Mouse (Mus musculus) liver, adult 2 months (tissue): ENCODE data around the gene Amh. TPM values are rescaled to one million over a fixed set of nuclear protein-coding genes. Genes with fewer than 3 reads are reported as not detected.

Experiments
- DNase-seq: peaks from one replicate; pipeline ENCODE4 v3.0.0-alpha.2; 2011; ENCODE audit warnings: low read depth, low spot score; ENCODE audit errors: extremely low read depth
- H3K27ac ChIP-seq: fragments of 200-500 bp; replicated peaks from 2 replicates; pipeline ENCODE4 v1.5.1; 2012; ENCODE audit warnings: low read depth, mild to moderate bottlenecking, control low read depth, inconsistent platforms, low read length; ENCODE audit not compliant: insufficient read depth
- H3K27me3 ChIP-seq: fragments of 200-500 bp; 2 replicates; pipeline ENCODE4 v1.6.1; 2012; ENCODE audit warnings: mild to moderate bottlenecking, moderate library complexity, low read length, inconsistent platforms; ENCODE audit not compliant: control insufficient read depth, insufficient read depth
- H3K36me3 ChIP-seq: fragments of 200-500 bp; 2 replicates; pipeline ENCODE4 v1.6.1; 2012; ENCODE audit warnings: low read length, inconsistent platforms; ENCODE audit not compliant: control insufficient read depth, insufficient read depth
- H3K4me1 ChIP-seq: fragments of 200-500 bp; 2 replicates; pipeline ENCODE4 v1.6.1; 2011; ENCODE audit warnings: low read length; ENCODE audit not compliant: control insufficient read depth, insufficient read depth
- H3K4me3 ChIP-seq: fragments of 200-500 bp; 2 replicates; pipeline ENCODE4 v1.5.1; 2011; ENCODE audit warnings: low read depth, mild to moderate bottlenecking, control low read depth, low read length, moderate library complexity; ENCODE audit not compliant: insufficient read depth
- H3K79me2 ChIP-seq: fragments of 200-500 bp; 2 replicates; pipeline ENCODE4 v1.6.1; 2012; ENCODE audit warnings: inconsistent platforms, mild to moderate bottlenecking, low read length, moderate library complexity; ENCODE audit not compliant: control insufficient read depth, insufficient read depth
- H3K9ac ChIP-seq: fragments of 200-500 bp; 2 replicates; pipeline ENCODE4 v1.6.1; 2012; ENCODE audit warnings: low read depth, mild to moderate bottlenecking, control low read depth, inconsistent platforms, low read length
- CTCF ChIP-seq: fragments of 200-500 bp; IDR thresholded peaks from 2 replicates; pipeline ENCODE4 v1.5.1; 2011; ENCODE audit warnings: low read depth, low read length, control low read depth
- POLR2A ChIP-seq: fragments of 200-500 bp; IDR thresholded peaks from 2 replicates; pipeline ENCODE4 v1.6.1; 2011; ENCODE audit warnings: low read length, control low read depth; ENCODE audit not compliant: insufficient read depth; ENCODE audit errors: extremely low read depth
- WGBS: fragments of 180-500 bp; shearing (Covaris S2); methylation state at CpG from one replicate; pipeline ENCODE4 v1.1.7; 2018; 5-methylcytosine and 5-hydroxymethylcytosine counted together
- polyA plus RNA-seq: library from polyadenylated mRNA; depleted of rRNA; stranded (reverse); fragments of >200 nt; gene quantifications from 2 replicates; pipeline ENCODE4 v1.2.3, GENCODE M21; 2012
- total RNA-seq: library from RNA; depleted of rRNA; stranded (reverse); fragments of >200 nt; gene quantifications from 2 replicates; pipeline ENCODE4 v1.2.3, GENCODE M21; 2014

Gene Amh
- total and polyA plus RNA-seq, 2 experiments = 0.18 to 0.21 TPM

DNA sequence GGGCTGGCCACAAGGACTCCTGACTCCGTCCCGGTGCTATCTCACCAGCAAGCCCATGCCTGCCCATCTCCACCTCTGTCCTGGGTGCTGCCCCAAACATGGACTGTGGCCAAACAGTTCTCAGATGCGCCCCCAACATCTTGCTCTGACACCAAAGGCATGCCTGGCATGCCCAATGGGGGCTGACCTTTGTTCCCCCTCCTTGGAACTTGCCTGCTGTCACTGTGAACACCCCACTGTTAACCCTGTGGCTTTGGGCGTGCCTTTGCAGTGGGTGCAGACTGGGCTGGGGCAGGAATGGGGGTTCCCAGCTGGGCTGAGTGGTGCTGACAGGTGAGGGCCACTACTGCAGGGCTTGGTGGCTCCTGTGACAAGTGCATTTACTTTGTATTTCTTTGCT is 11.2 kb upstream of the Amh start:
- Histone ChIP-seq H3K27ac (no peak overlapping the region), H3K4me3 (no peak overlapping the region), H3K79me2 (peaks cover 3% of the 10 kb centered on the region; the same call in 1 of the 2 replicates), H3K36me3 (peaks cover 4% of the 10 kb centered on the region; the same call in 1 of the 2 replicates), H3K9ac (no peak overlapping the region), H3K4me1 (peaks cover 7% of the 10 kb centered on the region), H3K27me3 (no peaks in the 10 kb centered on the region)
- TF ChIP-seq CTCF (no peak), POLR2A (no peak)
- DNase-seq = no peak
- WGBS = 94% methylated on average over 4 of the region's 4 CpGs

DNA sequence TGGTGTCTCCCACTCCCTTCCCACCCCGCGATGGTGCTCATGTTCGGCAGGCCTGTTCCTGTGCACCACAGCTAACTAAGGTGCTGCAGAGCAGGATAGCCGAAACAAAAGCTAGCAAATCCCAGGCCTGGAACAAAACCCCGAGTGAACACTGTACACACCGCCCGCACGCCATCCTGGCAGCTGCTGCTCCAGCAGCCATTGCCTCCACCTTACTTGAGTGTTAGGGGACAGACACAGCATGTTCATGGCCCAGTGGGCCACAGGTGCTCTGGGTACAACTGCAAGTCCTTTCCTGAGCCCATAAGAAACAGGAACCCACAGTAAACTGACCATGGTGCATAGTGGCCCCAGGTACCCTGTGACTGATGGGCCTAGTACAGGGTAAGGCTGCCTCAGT is 10.3 kb upstream of the Amh start:
- Histone ChIP-seq H3K4me3 (no peak overlapping the region), H3K36me3 (peaks cover 4% of the 10 kb centered on the region; the same call in 1 of the 2 replicates), H3K27me3 (no peaks in the 10 kb centered on the region), H3K4me1 (peaks cover 12% of the 10 kb centered on the region), H3K27ac (no peak overlapping the region), H3K9ac (no peak overlapping the region), H3K79me2 (peaks cover 9% of the 10 kb centered on the region; the same call in 1 of the 2 replicates)
- DNase-seq = no peak
- 89% methylated on average over 8 of the region's 8 CpGs for WGBS
- TF ChIP-seq POLR2A = no peak
- no peak for TF ChIP-seq CTCF

DNA sequence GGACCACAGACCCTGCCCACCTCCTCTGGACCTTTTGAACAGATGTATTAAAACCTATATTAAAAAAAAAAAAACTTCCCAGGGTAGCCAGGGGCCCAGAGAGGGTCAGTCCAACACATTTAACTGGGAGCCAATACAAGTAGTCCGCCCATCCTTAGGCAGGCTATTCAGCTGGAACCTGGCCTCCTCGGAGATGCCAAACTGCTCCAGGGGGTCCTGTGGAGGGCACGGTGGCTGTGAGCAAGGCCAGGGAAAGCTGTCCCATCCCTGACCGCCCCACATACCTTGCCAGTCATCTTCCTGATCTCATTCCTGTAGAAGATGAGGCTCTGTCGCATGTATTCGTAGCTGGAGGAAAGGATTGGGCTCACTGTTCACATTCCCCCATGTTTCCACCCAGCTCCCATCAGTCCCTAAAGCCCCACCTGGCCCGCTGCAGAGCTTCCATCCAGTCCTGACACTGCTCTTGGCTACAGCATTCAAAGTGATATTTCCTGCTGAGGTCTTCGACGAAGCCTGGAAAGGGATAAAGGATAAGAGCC is 8.7 kb upstream of the Amh start:
- Histone ChIP-seq H3K27me3 (no peaks in the 10 kb centered on the region), H3K36me3 (no peaks in the 10 kb centered on the region; the same call in 1 of the 2 replicates), H3K9ac (0 out of 2 replicates have a peak overlapping the region, but pooled peaks have one; percentile 5), H3K4me1 (peaks cover 12% of the 10 kb centered on the region), H3K79me2 (peaks cover 13% of the 10 kb centered on the region; the same call in 1 of the 2 replicates), H3K27ac (no peak overlapping the region), H3K4me3 (no peak overlapping the region)
- WGBS = 82% methylated on average over 9 of the region's 9 CpGs
- no peak for DNase-seq
- TF ChIP-seq CTCF (no peak), POLR2A (no peak)

DNA sequence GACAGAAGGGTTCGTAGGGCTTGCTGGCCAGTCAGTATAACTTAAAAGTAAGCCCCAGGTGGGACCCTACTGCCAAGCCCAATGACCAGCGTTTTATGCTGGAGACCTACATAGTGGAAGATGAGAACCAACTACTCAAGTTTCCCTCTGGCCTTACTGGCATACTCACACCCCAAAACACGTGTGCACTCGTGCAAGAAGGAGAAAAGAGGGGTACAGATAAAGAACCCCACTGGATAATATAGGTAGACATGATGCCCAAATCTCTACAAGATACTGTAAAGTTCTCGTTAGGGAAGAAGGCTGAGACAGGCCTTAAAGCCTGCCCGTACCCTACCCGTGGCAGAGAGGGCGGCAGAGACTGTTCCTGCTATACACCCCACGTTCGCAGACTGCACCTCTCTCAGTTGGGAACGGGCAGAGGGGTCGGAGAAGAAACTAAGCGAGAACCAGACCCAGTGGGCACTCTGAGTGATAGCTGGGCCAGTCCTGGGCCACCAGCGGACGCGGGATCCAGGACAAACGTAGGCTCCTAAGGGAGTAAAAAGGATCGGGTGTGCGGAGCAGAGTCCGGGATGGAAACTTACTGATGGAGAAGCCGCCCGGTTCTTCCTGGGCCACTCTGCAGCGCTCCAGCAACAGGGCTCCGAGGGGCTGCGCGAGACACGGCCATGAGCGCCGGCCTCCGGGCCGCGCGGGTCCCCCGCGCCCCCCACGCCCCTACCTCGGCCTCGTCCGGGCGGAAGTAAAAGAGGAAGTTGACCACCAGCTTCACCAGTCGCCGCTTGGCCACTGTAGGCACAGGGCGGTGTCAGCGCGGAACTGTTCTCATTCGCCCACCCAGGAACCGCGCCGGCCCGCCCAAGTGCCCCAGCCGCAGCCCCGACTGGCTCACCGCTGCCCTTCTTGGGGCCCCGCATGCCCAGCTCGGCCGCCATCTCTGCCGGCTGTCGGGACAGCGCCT is 7.6 kb upstream of the Amh start:
- Histone ChIP-seq H3K9ac (peak overlapping the region; percentile 84), H3K27me3 (no peaks in the 10 kb centered on the region), H3K27ac (peak overlapping the region; percentile 93), H3K4me1 (peaks cover 12% of the 10 kb centered on the region), H3K79me2 (peaks cover 13% of the 10 kb centered on the region; the same call in 1 of the 2 replicates), H3K4me3 (peak overlapping the region; percentile 74), H3K36me3 (no peaks in the 10 kb centered on the region; the same call in 1 of the 2 replicates)
- DNase-seq = no peak
- 2% methylated on average over 59 of the region's 59 CpGs for WGBS
- TF ChIP-seq CTCF (no peak), POLR2A (no peak)

DNA sequence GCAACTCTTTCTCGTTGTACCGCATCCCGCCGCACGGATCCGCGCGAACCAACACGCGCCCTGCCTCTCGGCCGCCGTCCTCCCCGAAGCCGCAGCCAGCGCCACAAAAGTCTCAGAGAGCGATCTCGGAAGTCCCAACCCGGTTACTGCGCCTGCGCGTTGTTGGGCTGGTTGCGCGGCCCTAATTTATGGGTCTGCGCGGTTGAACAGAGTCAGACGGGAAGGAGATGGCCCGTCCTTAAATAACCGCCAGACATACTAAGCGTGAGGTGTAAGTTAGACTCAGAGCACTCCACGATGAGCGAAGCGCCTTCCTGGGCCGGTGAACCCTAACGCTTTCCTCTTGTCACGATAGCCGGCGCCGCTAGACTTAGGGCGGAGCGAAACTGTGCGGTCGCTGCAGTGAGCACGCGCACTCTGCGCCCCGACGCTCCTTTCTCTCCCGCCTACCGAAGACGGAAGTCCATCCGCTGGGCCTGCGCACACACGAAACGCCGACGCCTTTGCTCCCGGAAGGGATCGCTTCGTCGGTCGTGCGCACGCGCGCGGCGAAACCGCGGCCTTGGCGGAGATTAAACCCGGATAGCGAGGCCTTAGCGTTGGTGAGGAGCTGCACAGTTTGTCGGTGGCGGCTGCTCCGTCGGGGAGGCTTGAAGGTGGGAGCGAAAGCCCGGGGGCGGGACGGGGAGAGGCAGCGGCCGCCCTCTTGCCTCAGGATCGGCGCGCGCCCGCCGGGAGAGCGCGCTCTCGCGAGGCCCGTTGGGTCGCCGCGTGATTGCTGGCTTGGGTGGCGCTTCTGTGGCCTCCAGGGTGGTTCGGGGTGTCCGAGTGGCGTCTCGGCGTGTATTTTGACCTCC is 6.7 kb upstream of the Amh start, which contains the start of the genes Sf3a2 and Plekhj1:
TSS of gene Sf3a2 (plus strand) at position 49 of the 857 bp plus-strand sequence.
TSS of gene Plekhj1 (minus strand) at position 477 of the 857 bp plus-strand sequence.
- peak; percentile 92 for DNase-seq
- peaks cover 13% of the 10 kb centered on the region; the same call in 1 of the 2 replicates for H3K79me2 ChIP-seq
- TF ChIP-seq POLR2A (peak; percentile 68; the same call in 1 of the 2 replicates), CTCF (no peak)
- peak within 1 kb of the TSS; percentile 93 for H3K27ac ChIP-seq
- no peaks in the 10 kb centered on the region for H3K27me3 ChIP-seq
- peaks cover 2% of the 10 kb centered on the region; the same call in 1 of the 2 replicates for H3K36me3 ChIP-seq
- H3K4me3 ChIP-seq = peak within 1 kb of the TSS; percentile 74
- WGBS = under 1% methylated on average over 104 of the region's 104 CpGs
- H3K4me1 ChIP-seq = peaks cover 12% of the 10 kb centered on the region
- H3K9ac ChIP-seq = peak within 1 kb of the TSS; percentile 90
